Mouse (Mus musculus): Measurements from ENCODE around the gene Ribc1.

The Ribc1 gene

GRCm38 (mm10) chrX:152016151-152017145 is at the start of gene Ribc1, which contains the start of gene Smc1a:
Gene Ribc1, minus strand, starts transcription at chrX:152016295.
Gene Smc1a, plus strand, starts transcription at chrX:152016428.
- DNase-seq (ENCODE audit: low spot score in 2 of 2), result peak; percentile 84 to 89

- no peak for DNase-seq (ENCODE audit: low spot score in 2 of 2)
Observed at GRCm38 (mm10) chrX:152065674-152066073, 49.6 kb upstream of the Ribc1 start.

GRCm38 (mm10) chrX:152054094-152054493 is 38.0 kb upstream of the Ribc1 start:
- no peak for DNase-seq (ENCODE audit: low spot score in 2 of 2)

GRCm38 (mm10) chrX:152052546-152052945 is 36.5 kb upstream of the Ribc1 start:
- no peak for DNase-seq (ENCODE audit: low spot score in 2 of 2)

- DNase-seq (ENCODE audit: low spot score in 2 of 2), result no peak
Observed at GRCm38 (mm10) chrX:152047230-152047629, 31.1 kb upstream of the Ribc1 start.

- no peak for DNase-seq (ENCODE audit: low spot score in 2 of 2)
Observed at GRCm38 (mm10) chrX:152039865-152040264, 23.8 kb upstream of the Ribc1 start.

- DNase-seq (ENCODE audit: low spot score in 2 of 2), result peak in 1 of 2 experiments; percentile 14
Observed at GRCm38 (mm10) chrX:152019294-152019693, 3.2 kb upstream of the Ribc1 start.

GRCm38 (mm10) chrX:152017186-152017585 is 1.1 kb upstream of the Ribc1 start:
- no peak for DNase-seq (ENCODE audit: low spot score in 2 of 2)

GRCm38 (mm10) chrX:152015752-152016150 is 344 bp downstream of the Ribc1 start:
- no peak for DNase-seq (ENCODE audit: low spot score in 2 of 2)

- DNase-seq (ENCODE audit: low spot score in 2 of 2), result no peak
Observed at GRCm38 (mm10) chrX:152007863-152008262, 8.2 kb downstream of the Ribc1 start.

GRCm38 (mm10) chrX:152002865-152003264 is 13.2 kb downstream of the Ribc1 start:
- no peak for DNase-seq (ENCODE audit: low spot score in 2 of 2)

- peak; percentile 82 to 89 for DNase-seq (ENCODE audit: low spot score in 2 of 2)
Observed at GRCm38 (mm10) chrX:152001737-152002710, 14.1 kb downstream of the Ribc1 start, which contains the start of gene Hsd17b10. Gene Hsd17b10, plus strand, starts transcription at chrX:152001845.

- DNase-seq (ENCODE audit: low spot score in 2 of 2), result no peak
Observed at GRCm38 (mm10) chrX:152001182-152001684, 14.9 kb downstream of the Ribc1 start.

GRCm38 (mm10) chrX:151999006-151999710 is 16.9 kb downstream of the Ribc1 start:
- no peak for DNase-seq (ENCODE audit: low spot score in 2 of 2)
